Comparison of ENCODE assay signal across 8 mouse cellular contexts in genomic region chr1:190944109-190944760, GRCm38 (mm10). TPM values are rescaled to one million over a fixed set of nuclear protein-coding genes. Genes with fewer than 3 reads are reported as not detected.
DNase-seq lines count a peak whose midpoint lies in the region; ATAC-seq and TF ChIP-seq lines count a peak whose summit lies in the region.

No protein-coding gene starts in this region.

- no peak overlapping the region for H3K4me3 ChIP-seq in forebrain, postnatal 0 days (ENCODE audit: low read depth, low read length)
- H3K4me3 ChIP-seq in hindbrain, embryonic 14.5 days (replicated peaks; ENCODE audit: low read length), result no peak overlapping the region

- peak; percentile 83 for DNase-seq in MN1 (ENCODE audit: low spot score)
- DNase-seq in cerebellum, adult 11-12 months, result peak; percentile 49
- DNase-seq in forebrain, postnatal 0 days, result peak; percentile 83
- DNase-seq in hindbrain, embryonic 14.5 days (ENCODE audit: low spot score), result peak; percentile 88
- peak; percentile 70 to 72 for DNase-seq in layer of hippocampus, postnatal 36 days
- peak; percentile 60 to 79 for DNase-seq in lung, postnatal 4 days
- peak; percentile 73 for DNase-seq in right cerebral cortex, postnatal 14 days
- DNase-seq in yolk sac, embryonic 10.5 days (ENCODE audit: low spot score), result peak; percentile 45

- peak; percentile 89 for TF ChIP-seq CTCF in forebrain, postnatal 0 days (IDR thresholded peaks at IDR 0.05; ENCODE audit: low read depth)

- no peak overlapping the region for H3K9ac ChIP-seq in forebrain, postnatal 0 days
- H3K9ac ChIP-seq in hindbrain, embryonic 14.5 days, result no peak overlapping the region

- H3K4me2 ChIP-seq in forebrain, postnatal 0 days (ENCODE audit: low read depth), result no peak overlapping the region
- H3K4me2 ChIP-seq in hindbrain, embryonic 14.5 days (replicated peaks), result no peak overlapping the region

- no peaks in the 10 kb centered on the region for H3K4me1 ChIP-seq in forebrain, postnatal 0 days (ENCODE audit: insufficient read depth)
- H3K4me1 ChIP-seq in hindbrain, embryonic 14.5 days (replicated peaks; ENCODE audit: control insufficient read depth, insufficient read depth, low read length), result no peaks in the 10 kb centered on the region

- peak; percentile 95 for ATAC-seq in forebrain, postnatal 0 days
- ATAC-seq in hindbrain, embryonic 14.5 days (ENCODE audit: low FRiP score), result peak; percentile 75

- 49% methylated on average over 6 of the region's 6 CpGs for WGBS in forebrain, postnatal 0 days
- 54% methylated on average over 6 of the region's 6 CpGs for WGBS in hindbrain, embryonic 14.5 days

- no peaks in the 10 kb centered on the region for H3K9me3 ChIP-seq in forebrain, postnatal 0 days (ENCODE audit: low read length)
- H3K9me3 ChIP-seq in hindbrain, embryonic 14.5 days (ENCODE audit: control insufficient read depth, low read length), result no peaks in the 10 kb centered on the region

- H3K36me3 ChIP-seq in forebrain, postnatal 0 days (ENCODE audit: insufficient read depth), result peaks cover 90% of the 10 kb centered on the region
- H3K36me3 ChIP-seq in hindbrain, embryonic 14.5 days (replicated peaks; ENCODE audit: control insufficient read depth, insufficient read depth), result peaks cover 96% of the 10 kb centered on the region

- H3K27me3 ChIP-seq in forebrain, postnatal 0 days (ENCODE audit: insufficient read depth, low read length), result no peaks in the 10 kb centered on the region
- no peaks in the 10 kb centered on the region for H3K27me3 ChIP-seq in hindbrain, embryonic 14.5 days (ENCODE audit: control insufficient read depth, insufficient read depth, low read length)

- H3K27ac ChIP-seq in forebrain, postnatal 0 days (ENCODE audit: low read depth, low read length), result no peak overlapping the region
- no peak overlapping the region for H3K27ac ChIP-seq in hindbrain, embryonic 14.5 days

RNA-seq across cellular contexts. Expression of gene Angel2, which starts 19.3 kb away (rescaled TPM):
- total RNA-seq in forebrain, postnatal 0 days (2014; rRNA removed), result 48.5 and 49.1 TPM in 2 replicates
- 44.3 and 47.7 TPM in 2 replicates for polyA plus RNA-seq in forebrain, postnatal 0 days (2015; fragmentation: Nextera tagmentation; extraction: Ambion mirVana)
- polyA plus RNA-seq in hindbrain, embryonic 14.5 days (2014; fragmentation: Nextera tagmentation; extraction: Ambion mirVana), result 48.2 and 52.7 TPM in 2 replicates
- total RNA-seq in layer of hippocampus, postnatal 36 days (2021), result 10 to 100 TPM; 52.2 to 57.7 TPM

RNA-seq across cellular contexts. Expression of gene Rps6kc1, which starts 32.7 kb away (rescaled TPM):
- 42.8 and 47.4 TPM in 2 replicates for total RNA-seq in forebrain, postnatal 0 days (2014; rRNA removed)
- polyA plus RNA-seq in forebrain, postnatal 0 days (2015; fragmentation: Nextera tagmentation; extraction: Ambion mirVana), result 23.0 and 26.1 TPM in 2 replicates
- 27.7 and 36.4 TPM in 2 replicates for polyA plus RNA-seq in hindbrain, embryonic 14.5 days (2014; fragmentation: Nextera tagmentation; extraction: Ambion mirVana)
- total RNA-seq in layer of hippocampus, postnatal 36 days (2021), result 10 to 100 TPM; 81.0 to 82.7 TPM

RNA-seq across cellular contexts. Expression of gene Vash2, which starts 34.9 kb away (rescaled TPM):
- 46.4 and 47.5 TPM in 2 replicates for total RNA-seq in forebrain, postnatal 0 days (2014; rRNA removed)
- polyA plus RNA-seq in forebrain, postnatal 0 days (2015; fragmentation: Nextera tagmentation; extraction: Ambion mirVana), result 60.9 and 63.7 TPM in 2 replicates
- 102 and 109 TPM in 2 replicates for polyA plus RNA-seq in hindbrain, embryonic 14.5 days (2014; fragmentation: Nextera tagmentation; extraction: Ambion mirVana)
- 1 to 10 TPM; 1.9 to 2.2 TPM for total RNA-seq in layer of hippocampus, postnatal 36 days (2021)

Comparison
In these comparisons a context has a peak if more than half of its experiments do, and no peak if none do; other contexts are left out.
1. RNA of gene Vash2, which starts 34.9 kb away (total RNA-seq): 46.4 to 47.5 TPM in forebrain, postnatal 0 days; 1.9 to 2.2 TPM in layer of hippocampus, postnatal 36 days; every median in the first group is over 10 times any median in the second.
2. Peak in every context shown above with its lines, with median percentiles within 50 percentile points of each other: DNase-seq.